Mouse (Mus musculus) lung, embryonic 15.5 days (tissue): Measurements from ENCODE around the gene Poc1b. TPM values are rescaled to one million over a fixed set of nuclear protein-coding genes. Genes with fewer than 3 reads are reported as not detected.
"Not testable (repeated sequence)": the region's sequence is repeated elsewhere in the genome, so short reads cannot be mapped to it uniquely, and the experiment has no call there.

Source experiments
- ATAC-seq: fragments of 200-750 bp; cut with Nextera tagmentation; 2 replicates; pipeline ENCODE4 v1.8.0; 2017; ENCODE audit warnings: moderate number of reproducible peaks, borderline replicate concordance; ENCODE audit not compliant: low FRiP score, low TSS enrichment; ENCODE audit errors: extremely low read depth
- H3K27ac ChIP-seq: fragments of 300-500 bp; sonication (generic); 2 replicates; pipeline ENCODE4 v1.5.1; 2015; ENCODE audit warnings: moderate library complexity, mild to moderate bottlenecking, inconsistent platforms
- H3K27me3 ChIP-seq: fragments of 300-500 bp; sonication (generic); 2 replicates; pipeline ENCODE4 v1.6.1; 2015; ENCODE audit warnings: inconsistent platforms
- H3K36me3 ChIP-seq: fragments of 300-500 bp; sonication (generic); 2 replicates; pipeline ENCODE4 v1.6.1; 2015; ENCODE audit warnings: inconsistent platforms
- H3K4me1 ChIP-seq: fragments of 300-500 bp; sonication (generic); 2 replicates; pipeline ENCODE4 v1.6.1; 2015; ENCODE audit warnings: inconsistent platforms
- H3K4me2 ChIP-seq: fragments of 300-500 bp; sonication (generic); 2 replicates; pipeline ENCODE4 v1.6.1; 2015; ENCODE audit warnings: inconsistent platforms, mild to moderate bottlenecking, moderate library complexity
- H3K4me3 ChIP-seq: fragments of 300-500 bp; sonication (generic); 2 replicates; pipeline ENCODE4 v1.5.1; 2015; ENCODE audit warnings: mild to moderate bottlenecking, inconsistent platforms
- H3K9ac ChIP-seq: fragments of 300-500 bp; sonication (generic); 2 replicates; pipeline ENCODE4 v1.6.1; 2015; ENCODE audit warnings: inconsistent platforms
- H3K9me3 ChIP-seq: fragments of 300-500 bp; sonication (generic); 2 replicates; pipeline ENCODE4 v1.6.1; 2016; ENCODE audit warnings: inconsistent platforms
- WGBS: fragments of 180-500 bp; shearing (Covaris S2); methylation state at CpG from one replicate; pipeline ENCODE4 v1.1.7; 2015; 5-methylcytosine and 5-hydroxymethylcytosine counted together
- polyA plus RNA-seq: library from polyadenylated mRNA; unstranded; fragments of >200 nt; fragmentation: Nextera tagmentation; extraction: Ambion mirVana; gene quantifications from 2 replicates; pipeline ENCODE4 v1.2.1, GENCODE M21; 2015

Gene Poc1b
- polyA plus RNA-seq, 1 experiment from 2014 or later, result 19.1 TPM

- Histone ChIP-seq H3K27me3 (no peaks in the 10 kb centered on the region), H3K4me2 (no peak overlapping the region), H3K27ac (no peak overlapping the region), H3K36me3 (no peaks in the 10 kb centered on the region), H3K9ac (no peak overlapping the region), H3K4me3 (no peak overlapping the region), H3K4me1 (peaks cover 8% of the 10 kb centered on the region; the same call in 1 of the 2 replicates), H3K9me3 (no peaks in the 10 kb centered on the region)
- 67% methylated on average over 15 of the region's 15 CpGs for WGBS
- ATAC-seq, result no peak
Observed at GRCm38 (mm10) chr10:99214421-99215299, 107.8 kb downstream of the Poc1b start.

- not testable (repeated sequence) for H3K27ac ChIP-seq
Observed at GRCm38 (mm10) chr10:99216570-99216969, 109.7 kb downstream of the Poc1b start.

GRCm38 (mm10) chr10:99221540-99221939 is 114.7 kb downstream of the Poc1b start:
- H3K27ac ChIP-seq, result no peak overlapping the region
- H3K4me3 ChIP-seq, result no peak overlapping the region
- H3K4me2 ChIP-seq, result no peak overlapping the region
- H3K9ac ChIP-seq, result no peak overlapping the region
- ATAC-seq, result no peak
- H3K9me3 ChIP-seq, result no peaks in the 10 kb centered on the region
- 89% methylated on average over 8 of the region's 8 CpGs for whole genome bisulfite sequencing
- H3K36me3 ChIP-seq, result no peaks in the 10 kb centered on the region
- H3K4me1 ChIP-seq, result peaks cover 8% of the 10 kb centered on the region
- no peaks in the 10 kb centered on the region for H3K27me3 ChIP-seq

More at GRCm38 (mm10) chr10:99216570-99216969, 109.7 kb downstream of the Poc1b start:
- H3K4me2 ChIP-seq, ATAC-seq, H3K9ac ChIP-seq, H3K4me1 ChIP-seq, H3K9me3 ChIP-seq, H3K4me3 ChIP-seq, H3K27me3 ChIP-seq, H3K36me3 ChIP-seq: not testable (repeated sequence)
- WGBS, result 85% methylated on average over 15 of the region's 15 CpGs

- Histone ChIP-seq H3K4me3 (no peak overlapping the region), H3K4me1 (peaks cover 13% of the 10 kb centered on the region), H3K9me3 (no peaks in the 10 kb centered on the region), H3K27ac (peak overlapping the region; percentile 74), H3K4me2 (no peak overlapping the region), H3K9ac (no peak overlapping the region), H3K36me3 (no peaks in the 10 kb centered on the region), H3K27me3 (no peaks in the 10 kb centered on the region)
- WGBS, result 62% methylated on average over 5 of the region's 5 CpGs
- no peak for ATAC-seq
Observed at GRCm38 (mm10) chr10:99222726-99223125, 115.9 kb downstream of the Poc1b start.

GRCm38 (mm10) chr10:99224218-99224617 is 117.4 kb downstream of the Poc1b start:
- Histone ChIP-seq H3K4me3 (no peak overlapping the region), H3K27me3 (no peaks in the 10 kb centered on the region), H3K9ac (no peak overlapping the region), H3K4me1 (peaks cover 28% of the 10 kb centered on the region), H3K36me3 (no peaks in the 10 kb centered on the region), H3K9me3 (no peaks in the 10 kb centered on the region), H3K27ac (0 out of 2 replicates have a peak overlapping the region, but pooled peaks have one; percentile 9), H3K4me2 (no peak overlapping the region)
- peak; percentile 44; the same call in 1 of the 2 replicates for ATAC-seq
- WGBS, result 17% methylated on average over 3 of the region's 3 CpGs

GRCm38 (mm10) chr10:99226782-99227181 is 119.9 kb downstream of the Poc1b start:
- no peak overlapping the region for H3K4me2 ChIP-seq
- H3K27ac ChIP-seq, result 0 out of 2 replicates have a peak overlapping the region, but pooled peaks have one; percentile 95
- no peaks in the 10 kb centered on the region for H3K36me3 ChIP-seq
- H3K4me3 ChIP-seq, result no peak overlapping the region
- WGBS, result 93% methylated on average over 5 of the region's 5 CpGs
- peaks cover 37% of the 10 kb centered on the region for H3K4me1 ChIP-seq
- no peaks in the 10 kb centered on the region for H3K9me3 ChIP-seq
- ATAC-seq, result no peak
- no peak overlapping the region for H3K9ac ChIP-seq
- no peaks in the 10 kb centered on the region for H3K27me3 ChIP-seq

- 0 out of 2 replicates have a peak overlapping the region, but pooled peaks have one; percentile 13 for H3K9ac ChIP-seq
- H3K4me3 ChIP-seq, result peak overlapping the region; percentile 9; the same call in 1 of the 2 replicates
- peaks cover 31% of the 10 kb centered on the region for H3K4me1 ChIP-seq
- no peaks in the 10 kb centered on the region for H3K27me3 ChIP-seq
- ATAC-seq, result no peak
- H3K36me3 ChIP-seq, result no peaks in the 10 kb centered on the region
- no peaks in the 10 kb centered on the region for H3K9me3 ChIP-seq
- H3K4me2 ChIP-seq, result peak overlapping the region; percentile 43
- 22% methylated on average over 17 of the region's 17 CpGs for WGBS
- H3K27ac ChIP-seq, result peak overlapping the region; percentile 95
Observed at GRCm38 (mm10) chr10:99227968-99228864, 121.4 kb downstream of the Poc1b start.

GRCm38 (mm10) chr10:99229031-99229684 is 122.3 kb downstream of the Poc1b start:
- peak overlapping the region; percentile 9; the same call in 1 of the 2 replicates for H3K4me3 ChIP-seq
- no peaks in the 10 kb centered on the region for H3K9me3 ChIP-seq
- peak; percentile 90 for ATAC-seq
- no peaks in the 10 kb centered on the region for H3K36me3 ChIP-seq
- peak overlapping the region; percentile 95 for H3K27ac ChIP-seq
- H3K9ac ChIP-seq, result 0 out of 2 replicates have a peak overlapping the region, but pooled peaks have one; percentile 13
- H3K27me3 ChIP-seq, result no peaks in the 10 kb centered on the region
- peaks cover 31% of the 10 kb centered on the region for H3K4me1 ChIP-seq
- 8% methylated on average over 16 of the region's 16 CpGs for WGBS
- H3K4me2 ChIP-seq, result peak overlapping the region; percentile 43

- Histone ChIP-seq H3K9ac (no peak overlapping the region), H3K4me2 (no peak overlapping the region), H3K27me3 (no peaks in the 10 kb centered on the region), H3K4me1 (peaks cover 27% of the 10 kb centered on the region), H3K36me3 (no peaks in the 10 kb centered on the region), H3K4me3 (no peak overlapping the region), H3K9me3 (no peaks in the 10 kb centered on the region), H3K27ac (no peak overlapping the region)
- no peak for ATAC-seq
- WGBS, result 57% methylated on average over 7 of the region's 7 CpGs
Observed at GRCm38 (mm10) chr10:99232518-99233227, 125.8 kb downstream of the Poc1b start.

GRCm38 (mm10) chr10:99234336-99234735 is 127.5 kb downstream of the Poc1b start:
- H3K4me1 ChIP-seq, result peaks cover 10% of the 10 kb centered on the region
- no peaks in the 10 kb centered on the region for H3K9me3 ChIP-seq
- no peak overlapping the region for H3K4me2 ChIP-seq
- no peak for ATAC-seq
- no peaks in the 10 kb centered on the region for H3K27me3 ChIP-seq
- H3K27ac ChIP-seq, result no peak overlapping the region
- no peak overlapping the region for H3K9ac ChIP-seq
- H3K4me3 ChIP-seq, result no peak overlapping the region
- no peaks in the 10 kb centered on the region for H3K36me3 ChIP-seq
- 92% methylated on average over 8 of the region's 8 CpGs for WGBS

GRCm38 (mm10) chr10:99235081-99235480 is 128.2 kb downstream of the Poc1b start:
- H3K4me1 ChIP-seq, result peaks cover 3% of the 10 kb centered on the region
- no peak overlapping the region for H3K9ac ChIP-seq
- no peak overlapping the region for H3K4me2 ChIP-seq
- 77% methylated on average over 9 of the region's 9 CpGs for WGBS
- no peaks in the 10 kb centered on the region for H3K27me3 ChIP-seq
- H3K27ac ChIP-seq, result no peak overlapping the region
- no peak overlapping the region for H3K4me3 ChIP-seq
- no peak for ATAC-seq
- H3K36me3 ChIP-seq, result no peaks in the 10 kb centered on the region
- no peaks in the 10 kb centered on the region for H3K9me3 ChIP-seq
